Mouse (Mus musculus) urinary bladder, adult 18-20 months (tissue): ENCODE results near the gene Fbrsl1.
A peak's percentile ranks its signal among the peaks of the same experiment; 100 is the strongest.

Experiments
- DNase-seq, 2 experiments: peaks; one replicate each; pipeline ENCODE4 v3.0.0; 2022; ENCODE audit warnings: low spot score in 2 of 2, mixed read lengths in 2 of 2

Fbrsl1 gene

GRCm38 (mm10) chr5:110448436-110449134, at the start of gene Fbrsl1:
TSS of gene Fbrsl1 (minus strand) at chr5:110448503.
- peak; percentile 95 to 96 for DNase-seq

GRCm38 (mm10) chr5:110498071-110498470, 49.8 kb upstream of the Fbrsl1 start:
- no peak for DNase-seq

GRCm38 (mm10) chr5:110497556-110497955, 49.3 kb upstream of the Fbrsl1 start:
- no peak for DNase-seq

DNA sequence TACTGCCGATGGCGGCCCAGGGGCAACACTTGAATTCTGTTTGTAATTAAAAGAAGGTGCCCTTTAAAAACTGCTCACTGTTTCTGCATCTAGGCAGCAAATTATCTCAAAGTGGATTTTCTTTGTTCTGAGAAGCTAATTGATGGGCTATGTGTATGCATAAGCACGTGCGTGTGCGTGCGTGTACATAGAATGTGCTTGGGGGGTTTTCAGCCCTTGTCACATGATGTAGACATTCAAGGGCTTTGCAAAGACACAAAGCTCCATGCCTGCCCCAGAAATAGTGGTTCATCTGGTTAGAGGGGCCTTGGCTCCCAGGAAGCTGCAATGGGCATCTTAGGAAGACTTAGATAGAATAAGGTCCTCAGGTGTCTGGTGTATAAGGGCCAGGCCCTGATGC, 46.7 kb upstream of the Fbrsl1 start:
- no peak for DNase-seq

- no peak for DNase-seq
These were observed 46.1 kb upstream of the Fbrsl1 start for GRCm38 (mm10) chr5:110494396-110494795.

DNA sequence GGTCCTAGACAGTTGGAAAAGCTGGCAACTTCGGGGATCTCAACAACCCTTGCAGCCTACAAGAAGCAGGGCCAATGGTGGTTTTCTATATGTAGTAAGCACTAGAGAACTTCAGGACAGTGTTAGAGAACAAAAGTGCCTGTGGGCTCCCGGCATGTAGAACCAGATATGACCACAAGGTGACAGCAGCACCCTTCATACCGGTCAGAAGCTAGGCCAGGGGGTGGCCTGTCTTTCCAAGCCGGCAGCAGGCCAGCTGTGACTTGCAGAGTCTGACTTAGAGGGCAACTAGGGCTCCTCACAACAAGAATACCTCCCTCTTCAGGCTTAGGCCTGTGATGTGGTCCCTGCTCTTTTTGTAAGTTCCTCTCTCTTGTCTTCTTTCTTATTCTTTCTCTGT, 45.5 kb upstream of the Fbrsl1 start:
- peak; percentile 51 to 56 for DNase-seq

GRCm38 (mm10) chr5:110489639-110490038, 41.3 kb upstream of the Fbrsl1 start:
- DNase-seq = no peak

DNA sequence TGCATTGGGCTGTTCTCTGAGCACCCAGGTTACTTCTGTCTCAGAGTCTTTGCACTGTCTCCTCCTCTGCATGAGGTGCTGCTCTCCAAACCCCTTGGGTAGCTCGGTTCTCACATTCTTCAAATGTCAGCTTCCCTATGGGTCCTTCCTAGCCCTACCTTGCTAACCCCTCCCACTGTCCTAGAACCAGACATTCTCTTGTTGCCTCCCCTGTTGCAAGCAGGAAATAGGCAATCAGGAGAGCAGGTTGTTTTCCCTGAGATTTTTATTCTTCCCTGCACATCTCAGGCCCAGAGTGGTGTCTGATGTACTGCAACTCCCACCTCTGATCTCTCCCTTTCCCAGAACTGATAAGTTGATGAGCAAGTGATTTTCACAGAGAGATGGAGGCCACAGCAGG, 39.6 kb upstream of the Fbrsl1 start:
- DNase-seq = no peak

DNA sequence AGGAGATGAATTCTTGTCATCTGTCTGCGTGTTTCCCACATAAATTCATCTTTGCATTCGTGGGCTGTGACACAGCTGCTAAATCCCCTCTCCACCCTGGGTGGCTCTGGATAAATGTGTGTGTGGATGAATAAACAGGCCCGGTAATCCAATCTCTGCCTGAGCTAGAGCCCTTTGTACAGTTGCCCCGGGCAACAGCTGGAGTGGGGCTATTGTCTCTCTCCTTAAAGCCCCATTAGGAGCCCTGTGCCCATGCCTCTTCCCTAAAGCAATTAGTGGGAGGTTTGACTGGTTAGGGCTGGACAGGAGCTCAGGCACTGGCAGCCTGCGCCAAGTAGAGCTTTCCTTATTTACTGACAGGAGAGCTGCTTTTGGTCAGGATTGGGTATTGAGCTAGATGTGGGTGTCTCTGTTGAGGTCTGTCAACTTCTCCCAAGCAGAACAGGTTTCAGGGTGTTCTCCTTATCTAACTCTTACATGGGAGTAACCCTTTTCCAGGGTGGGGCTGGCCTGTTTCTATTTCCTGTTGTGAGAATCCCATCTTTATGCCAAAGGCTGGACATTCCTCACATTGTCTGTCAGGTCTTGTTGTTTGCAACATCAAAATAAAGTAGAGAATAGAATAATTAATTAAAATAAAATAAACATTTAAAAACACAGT, 38.5 kb upstream of the Fbrsl1 start:
- DNase-seq = no peak

GRCm38 (mm10) chr5:110484711-110485110, 36.4 kb upstream of the Fbrsl1 start:
- DNase-seq = no peak

GRCm38 (mm10) chr5:110479228-110479627, 30.9 kb upstream of the Fbrsl1 start:
- no peak for DNase-seq

GRCm38 (mm10) chr5:110474156-110474555, 25.9 kb upstream of the Fbrsl1 start:
- DNase-seq = no peak

DNA sequence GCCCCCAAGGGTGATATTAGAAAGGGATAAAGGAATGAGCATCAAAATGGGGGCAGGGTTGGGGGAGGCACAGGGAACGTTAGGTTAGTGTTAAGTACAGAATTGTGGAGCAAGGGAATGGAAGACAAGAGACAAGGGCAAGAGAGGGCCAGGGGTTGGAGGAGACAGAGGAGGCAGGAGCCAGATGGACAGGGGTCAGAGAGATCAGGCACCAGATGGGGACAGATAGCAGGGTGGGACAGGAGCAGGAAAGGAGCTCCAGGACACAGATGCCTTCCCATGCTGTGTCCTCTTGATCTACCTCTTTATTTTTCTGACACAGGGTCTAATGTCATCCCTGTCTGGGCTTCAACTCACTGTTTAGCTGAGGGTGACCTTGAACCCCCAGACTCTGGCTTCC, 24.5 kb upstream of the Fbrsl1 start:
- no peak for DNase-seq

- no peak for DNase-seq
These were observed 23.7 kb upstream of the Fbrsl1 start for GRCm38 (mm10) chr5:110471981-110472476.

DNA sequence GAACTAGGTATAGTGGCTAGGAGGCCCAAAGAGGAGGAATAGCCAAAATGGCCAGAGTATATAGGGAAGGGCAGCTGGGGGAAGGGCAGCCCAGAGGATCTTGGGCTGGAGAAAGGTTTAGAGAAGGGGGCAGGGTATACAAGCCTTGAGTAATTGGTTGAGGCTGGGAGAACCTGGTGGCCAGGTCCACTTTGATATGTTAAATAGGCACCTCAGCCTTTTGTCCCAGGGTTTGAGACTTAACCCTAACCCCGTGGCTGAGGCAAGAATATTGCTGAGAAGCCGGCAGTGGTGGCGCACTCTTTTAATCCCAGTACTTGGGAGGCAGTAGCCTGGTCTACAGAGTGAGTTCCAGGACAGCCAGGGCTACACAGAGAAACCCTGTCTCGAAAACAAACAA, 23.0 kb upstream of the Fbrsl1 start:
- no peak for DNase-seq

- no peak for DNase-seq
These were observed 21.1 kb upstream of the Fbrsl1 start for GRCm38 (mm10) chr5:110469227-110469925.

- no peak for DNase-seq
These were observed 20.0 kb upstream of the Fbrsl1 start for GRCm38 (mm10) chr5:110468296-110468695.

DNA sequence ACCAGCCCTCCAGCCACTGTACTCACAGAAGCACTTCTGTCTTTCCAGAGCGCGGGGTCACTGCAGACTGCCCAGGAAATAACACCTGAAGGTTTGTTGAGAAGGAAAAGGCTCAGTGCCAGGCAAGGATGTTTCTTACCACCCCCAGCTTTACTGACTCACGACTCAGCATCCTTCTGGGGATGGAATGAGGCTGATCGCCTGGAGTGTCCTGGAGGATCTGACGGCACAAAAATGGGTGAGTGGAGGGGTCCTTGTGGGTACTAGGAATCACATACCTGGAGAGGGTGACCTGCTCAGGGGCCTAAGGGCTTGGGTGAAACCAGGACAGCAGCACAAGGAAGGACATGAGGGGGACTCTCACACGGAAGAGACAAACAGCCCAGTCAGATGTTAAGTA, 19.4 kb upstream of the Fbrsl1 start:
- DNase-seq = no peak

- DNase-seq = no peak
These were observed 18.5 kb upstream of the Fbrsl1 start for GRCm38 (mm10) chr5:110466531-110467424.

DNA sequence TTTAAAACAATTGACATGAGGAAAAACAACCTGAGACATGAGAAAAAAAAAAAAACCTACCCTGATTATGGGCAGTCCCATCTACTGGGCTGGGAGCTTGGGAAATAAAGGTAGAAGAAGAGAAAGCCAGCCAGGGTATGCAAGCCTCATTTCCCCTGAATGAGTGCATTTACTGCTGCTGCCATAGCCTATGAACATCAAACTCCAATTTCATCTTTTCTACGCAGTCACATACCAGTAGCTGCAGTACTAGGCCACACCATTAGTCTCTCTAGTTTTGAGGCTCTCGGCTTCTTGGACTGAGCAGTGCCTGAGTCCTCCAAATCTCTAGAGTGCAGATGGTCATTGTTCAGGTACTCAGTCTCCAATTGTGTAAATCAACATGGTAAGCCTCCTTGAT, 14.3 kb upstream of the Fbrsl1 start:
- DNase-seq = no peak

DNA sequence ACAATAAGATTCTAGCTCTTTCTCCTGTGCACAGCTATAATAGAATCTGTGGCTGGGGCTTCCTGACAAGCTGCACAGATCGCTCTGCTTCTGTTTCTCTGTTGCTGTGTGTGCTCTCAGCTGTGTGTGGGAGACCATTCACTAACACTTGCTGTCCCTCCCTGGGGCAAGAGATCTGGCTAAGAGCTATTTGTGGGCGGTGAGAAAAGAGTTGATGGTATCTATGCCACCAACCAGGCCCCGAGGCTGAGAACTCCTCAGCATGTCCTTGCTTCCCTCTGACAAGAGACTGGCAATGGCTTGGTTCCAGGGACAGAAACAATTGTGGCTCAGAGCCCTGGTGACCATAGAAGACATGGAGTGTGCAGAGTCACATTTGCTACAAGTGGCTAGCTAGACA, 10.6 kb upstream of the Fbrsl1 start:
- DNase-seq = no peak

DNA sequence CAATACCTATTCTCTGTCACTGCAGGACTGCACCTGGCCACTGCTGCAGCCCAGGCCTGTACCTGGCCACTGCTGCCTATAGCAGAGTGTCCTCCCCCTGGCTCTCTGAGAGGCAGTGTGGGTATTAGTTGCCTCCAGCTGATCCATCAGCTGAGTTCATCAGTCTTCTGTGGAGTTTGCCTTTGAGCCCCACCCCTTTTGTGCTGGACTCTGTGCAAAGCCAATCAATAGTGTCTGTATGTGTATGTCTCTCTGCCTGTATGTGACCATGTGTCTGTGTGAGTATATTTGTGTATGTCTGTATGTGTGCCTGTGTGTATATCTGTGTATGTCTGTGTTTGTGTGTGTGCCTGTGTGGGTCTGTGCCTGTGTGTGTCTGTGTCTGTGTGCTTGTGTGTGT, 7.0 kb upstream of the Fbrsl1 start:
- no peak for DNase-seq
